Mouse (Mus musculus) hematopoietic stem cell, adult 5-6 weeks (primary cell): ENCODE measurements at regions not wholly inside any gene's neighbourhood (a gene's known extent, or its start where the extent isn't known, plus 50 kb on each side); places are given as distances from the start of the nearest gene placed in this dataset.
A peak's percentile ranks its signal among the peaks of the same experiment; 100 is the strongest.

Source experiments
- ATAC-seq, 2 experiments: fragments of 125-278 bp in 1 of 2; replicated peaks in 1 of 2; 2 replicates each; pipeline ENCODE4 v1.8.0; 2016 to 2017; ENCODE audit warnings: inconsistent platforms in 2 of 2, mild to moderate bottlenecking in 2 of 2, moderate number of reproducible peaks in 2 of 2, low read depth in 1 of 2, moderate TSS enrichment in 1 of 2; ENCODE audit not compliant: low FRiP score in 2 of 2, poor library complexity in 2 of 2, severe bottlenecking in 2 of 2, insufficient read depth in 1 of 2, low TSS enrichment in 1 of 2

DNA sequence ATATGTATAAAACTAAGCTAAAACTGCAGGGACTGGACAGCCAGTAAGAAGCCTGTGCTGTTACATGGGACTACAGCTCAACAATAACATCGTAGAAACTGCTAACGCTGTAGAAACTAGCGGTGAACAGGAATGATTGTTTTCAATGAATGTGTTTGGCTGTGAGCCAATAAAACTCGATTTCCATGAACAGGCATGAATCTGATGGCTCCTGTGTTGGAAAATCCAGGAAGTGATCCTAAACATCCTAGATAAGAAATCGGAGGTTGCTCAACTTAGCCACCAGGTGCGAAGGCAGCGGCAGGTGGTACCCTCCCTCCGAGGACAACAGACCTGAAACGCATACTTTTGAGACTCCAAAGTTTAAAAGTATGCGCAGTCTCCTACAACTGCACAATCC, 186.0 kb upstream of the Klf7 start:
- ATAC-seq: no peak; a peak in 1 of 4 replicates

DNA sequence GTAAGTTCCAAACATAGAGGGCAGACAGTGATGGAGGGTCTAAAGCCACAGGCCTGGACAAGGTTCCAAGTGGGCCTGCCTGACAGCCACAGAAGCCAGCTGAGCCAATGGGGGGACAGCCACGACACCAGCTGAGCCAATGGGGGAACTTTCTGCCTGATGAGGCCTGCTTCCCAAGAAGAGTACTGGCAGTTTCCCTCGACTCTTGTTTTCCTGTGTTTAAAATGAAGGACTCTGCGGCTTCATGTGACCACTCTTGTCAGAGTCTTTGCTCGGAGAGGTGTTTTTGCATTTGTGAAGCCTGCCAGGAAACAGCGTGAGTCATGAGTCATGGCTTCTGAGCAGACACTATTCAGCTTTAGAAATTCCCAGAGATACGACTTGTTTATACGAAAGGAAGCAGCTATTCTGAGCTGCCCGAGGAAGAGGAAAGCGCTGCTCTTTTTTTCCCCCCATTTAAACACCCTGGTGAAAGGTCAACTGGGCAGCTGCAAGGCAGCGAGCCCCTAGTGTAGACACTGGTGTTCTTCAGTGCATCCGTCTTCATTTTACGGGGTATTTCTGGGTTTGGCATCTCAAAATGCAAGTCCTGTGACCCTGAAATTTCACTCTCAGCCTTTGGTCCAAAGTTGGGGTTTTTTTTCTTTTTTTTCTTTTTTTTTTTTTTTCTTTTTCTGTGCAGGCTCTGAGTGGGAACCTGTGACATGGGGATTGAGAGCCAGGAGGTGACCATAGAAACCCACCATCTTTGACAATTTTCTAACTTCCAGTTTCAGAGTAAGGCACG, 183.5 kb upstream of the Klf7 start:
- peak; percentile 38 to 46 for ATAC-seq

DNA sequence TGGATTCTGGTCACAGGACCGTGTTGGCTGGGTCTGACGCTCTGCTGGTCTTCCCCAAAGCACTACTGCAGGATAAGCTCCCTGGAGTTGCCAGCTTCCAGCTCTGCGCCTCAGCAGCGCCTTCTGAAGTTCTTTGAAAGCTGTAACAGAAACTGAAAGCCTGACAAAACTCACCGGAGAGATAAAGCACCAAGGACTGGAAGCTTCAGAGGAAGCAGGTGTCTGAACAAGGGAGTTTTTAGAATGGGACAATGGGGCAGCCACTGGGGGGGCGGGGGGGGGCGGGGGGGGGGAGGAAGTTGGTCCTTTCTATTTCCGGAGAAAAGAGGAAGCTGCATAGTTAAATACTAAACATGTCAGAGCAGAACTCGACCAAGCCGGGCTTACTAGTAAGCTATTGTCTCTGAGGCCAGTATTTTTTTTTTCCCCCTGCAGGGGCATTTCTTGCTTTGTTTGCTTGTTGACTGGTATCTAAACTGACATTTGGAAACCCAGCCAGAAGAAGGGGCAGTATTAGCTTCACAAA, 180.8 kb upstream of the Klf7 start:
- peak; percentile 55 to 65 for ATAC-seq

DNA sequence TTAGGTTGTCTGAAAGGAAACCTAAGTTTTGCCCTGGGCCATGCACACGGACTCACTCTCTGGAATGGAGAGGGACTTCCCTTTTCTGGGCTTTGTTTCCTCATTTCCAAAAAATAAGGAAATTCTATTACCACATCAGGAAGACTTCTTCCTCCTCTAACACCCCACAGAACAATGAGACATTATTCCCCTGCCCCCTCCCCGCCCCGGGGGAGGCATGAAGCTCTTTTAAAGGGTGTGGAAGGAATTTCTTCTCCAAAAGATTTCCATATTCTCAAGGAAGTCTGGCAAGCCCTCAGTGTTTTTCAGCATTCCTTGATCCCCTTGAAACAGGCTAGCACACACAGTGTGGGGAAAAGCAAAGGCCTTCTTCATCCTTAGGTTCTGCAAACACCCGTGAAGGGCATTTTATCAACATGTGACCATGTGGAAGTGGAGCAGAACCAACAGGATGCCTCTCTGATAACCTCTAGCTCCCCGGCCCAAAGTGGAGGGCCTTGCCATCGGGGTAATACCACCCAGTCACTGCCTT, 179.5 kb upstream of the Klf7 start:
- ATAC-seq: peak in 1 of 2 experiments; percentile 30; a peak in 1 of 4 replicates

DNA sequence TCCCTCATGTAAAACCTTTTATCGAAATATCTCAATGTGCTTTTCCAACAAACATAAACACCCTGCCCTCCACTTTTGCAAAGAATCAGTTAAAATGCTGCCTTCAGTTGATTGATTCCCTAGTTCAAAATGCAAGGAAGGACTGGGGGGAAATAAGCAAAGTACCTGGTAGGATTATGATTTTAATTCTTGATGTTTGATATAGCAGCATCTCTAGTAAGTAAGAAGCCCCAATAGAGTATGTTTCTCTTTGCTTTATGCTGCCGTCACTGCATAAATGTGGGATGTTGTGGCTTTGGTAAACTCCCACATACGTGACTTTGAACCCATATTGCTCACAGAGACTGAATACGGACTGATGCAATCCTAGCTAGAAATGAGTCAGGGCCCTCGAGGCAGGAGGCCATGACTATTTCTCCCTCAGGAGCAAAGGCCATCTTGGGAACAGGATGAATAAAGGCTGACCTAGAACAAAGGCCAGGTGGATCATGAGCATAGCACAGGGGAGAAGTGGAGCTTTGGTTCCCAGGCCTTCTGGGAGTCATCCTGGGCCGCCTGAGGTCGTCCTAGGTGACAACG, 179.0 kb upstream of the Klf7 start:
- no peak for ATAC-seq

DNA sequence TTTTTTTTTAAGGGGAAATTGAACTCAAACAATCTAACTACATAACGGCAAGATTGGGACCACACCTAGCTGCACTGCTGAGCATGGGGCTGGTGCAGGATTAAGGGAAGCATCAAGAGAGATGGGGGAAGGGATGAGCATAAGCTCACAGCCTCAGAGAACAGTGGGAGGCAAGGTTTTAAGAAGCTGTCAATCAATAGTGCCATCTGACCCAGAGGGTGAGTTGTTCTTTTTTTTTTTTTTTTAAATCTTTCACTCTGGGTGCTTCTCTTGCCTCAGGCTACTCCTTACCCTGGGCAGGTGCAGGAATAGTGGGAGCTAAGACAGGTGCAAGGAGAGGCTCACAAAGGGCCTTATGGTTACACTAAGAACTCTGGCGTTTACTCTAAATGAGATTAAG, 176.9 kb upstream of the Klf7 start:
- ATAC-seq: no peak

DNA sequence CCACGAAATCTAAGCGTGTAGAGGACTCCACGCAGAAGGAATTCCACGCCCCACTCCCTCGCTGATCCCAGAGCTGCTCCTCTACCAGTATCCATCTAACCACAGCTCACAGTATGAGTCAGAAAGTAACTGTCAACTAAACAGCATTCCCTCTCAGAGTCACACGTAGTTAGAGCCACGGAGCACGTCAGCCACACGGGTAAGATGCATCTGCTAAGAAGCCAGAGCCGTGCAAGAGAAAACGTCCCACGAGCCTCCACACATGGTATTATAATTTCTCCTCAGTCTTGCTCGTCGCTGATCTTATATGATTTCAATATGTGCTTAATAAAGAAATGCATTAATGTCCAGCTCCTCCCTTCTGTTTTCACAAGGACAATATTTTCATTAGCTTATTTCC, 176.1 kb upstream of the Klf7 start:
- ATAC-seq: no peak

DNA sequence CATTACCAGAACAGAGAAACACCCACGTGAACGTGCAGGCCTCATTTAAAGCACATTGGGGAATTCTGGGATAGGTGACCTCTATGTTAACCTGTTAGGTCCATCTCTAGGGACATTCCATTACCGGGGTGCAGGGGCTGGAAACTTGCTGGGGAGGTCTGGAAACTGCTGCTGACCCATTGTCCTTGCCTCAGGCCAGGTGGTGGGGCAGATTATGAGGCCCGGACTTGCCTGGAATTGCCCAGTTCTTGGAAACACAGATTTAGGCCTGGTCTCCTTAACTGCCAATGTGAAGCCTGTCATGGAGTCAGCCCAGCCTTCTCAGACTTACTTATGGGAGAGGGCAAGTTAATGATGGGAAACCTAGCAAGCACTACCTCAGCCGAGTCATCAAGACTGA, 175.3 kb upstream of the Klf7 start:
- no peak for ATAC-seq

DNA sequence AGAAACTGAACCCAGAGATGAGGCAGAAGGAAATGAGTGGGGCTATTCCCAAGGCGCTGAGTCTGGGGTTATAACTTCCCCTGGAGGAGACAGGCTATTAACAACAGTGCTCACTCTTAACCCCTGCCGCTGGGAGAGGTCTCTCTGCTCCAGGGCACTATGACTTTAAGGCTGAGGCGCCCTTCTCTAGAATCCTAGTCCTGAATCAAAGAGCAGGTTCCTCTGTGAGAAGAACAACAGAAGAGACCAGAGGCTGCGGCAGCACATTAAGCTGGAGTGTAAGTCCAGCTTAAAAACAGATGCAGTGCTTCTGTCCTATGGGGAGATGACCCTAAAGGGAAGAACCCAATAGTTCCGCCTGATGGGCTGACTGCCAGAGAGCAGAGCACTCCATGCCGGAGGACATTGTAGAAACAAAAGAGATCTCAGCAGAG, 173.4 kb upstream of the Klf7 start:
- ATAC-seq: no peak

DNA sequence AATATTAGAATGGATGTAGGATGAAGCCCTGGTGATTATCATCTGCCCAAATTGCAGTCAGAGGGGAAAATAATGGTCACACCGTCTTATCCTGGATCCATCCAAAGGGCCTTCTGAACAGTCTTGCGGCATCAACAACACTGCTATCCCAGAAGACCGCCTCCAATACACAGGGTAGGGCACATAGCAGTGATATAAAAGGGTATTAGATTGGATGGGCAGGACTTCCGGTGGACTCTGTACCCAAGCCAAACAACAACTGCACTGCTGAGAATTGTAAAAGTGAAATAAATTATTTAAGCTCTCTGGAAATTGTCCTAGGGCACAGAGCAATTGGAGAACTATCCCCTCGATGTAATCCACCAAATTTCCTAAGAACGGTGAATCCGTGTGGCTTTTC, 173.0 kb upstream of the Klf7 start:
- ATAC-seq: no peak

DNA sequence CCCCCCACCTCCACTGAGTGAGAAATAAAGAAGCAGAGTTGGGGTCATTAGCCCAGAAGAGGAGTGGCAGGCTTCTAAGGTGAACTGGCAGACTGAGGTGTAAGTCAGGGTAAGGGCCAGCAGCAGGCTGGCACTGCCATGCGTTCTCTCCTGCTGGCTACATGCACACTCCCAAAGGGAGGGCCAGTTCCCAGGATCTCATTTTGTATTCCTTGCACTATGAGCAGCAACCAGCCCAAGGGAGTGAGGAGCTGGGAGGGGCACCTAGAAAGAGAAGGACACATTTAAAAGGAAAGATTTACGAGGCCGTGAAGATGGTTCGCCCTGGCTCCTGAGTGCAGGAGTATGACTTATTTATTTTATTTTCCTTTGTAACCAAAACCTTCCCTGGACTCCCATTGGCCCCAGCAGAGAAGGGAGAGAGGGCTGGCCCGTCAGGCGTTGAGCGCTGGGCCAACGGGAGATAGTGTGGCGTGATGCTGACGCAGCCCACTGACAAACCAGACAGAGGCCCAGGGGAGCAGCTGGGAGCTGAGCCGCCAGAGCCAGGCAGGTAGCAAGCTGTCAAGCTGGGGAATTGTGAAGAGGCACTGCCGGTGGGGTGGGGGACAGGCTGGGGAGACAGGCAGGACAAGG, 166.8 kb upstream of the Klf7 start:
- ATAC-seq: no peak

DNA sequence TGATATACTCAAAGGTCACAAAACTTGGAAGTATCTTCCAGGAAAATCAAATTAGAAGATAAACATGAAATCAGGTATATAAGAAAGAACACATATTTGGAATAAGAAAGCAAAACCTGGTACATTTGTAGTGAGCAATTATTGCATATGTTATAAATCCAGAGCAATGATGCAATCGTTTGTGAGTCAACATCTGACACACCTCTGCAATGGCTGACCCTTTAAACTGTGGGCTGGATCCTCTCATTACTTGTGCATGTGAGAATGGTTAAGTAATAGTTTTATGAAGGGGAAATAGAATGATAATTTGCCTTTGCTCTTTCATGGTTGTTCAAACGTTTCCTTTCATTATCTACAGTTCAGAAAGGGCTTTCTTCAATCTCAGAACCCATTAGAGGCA, 165.0 kb upstream of the Klf7 start:
- no peak for ATAC-seq

DNA sequence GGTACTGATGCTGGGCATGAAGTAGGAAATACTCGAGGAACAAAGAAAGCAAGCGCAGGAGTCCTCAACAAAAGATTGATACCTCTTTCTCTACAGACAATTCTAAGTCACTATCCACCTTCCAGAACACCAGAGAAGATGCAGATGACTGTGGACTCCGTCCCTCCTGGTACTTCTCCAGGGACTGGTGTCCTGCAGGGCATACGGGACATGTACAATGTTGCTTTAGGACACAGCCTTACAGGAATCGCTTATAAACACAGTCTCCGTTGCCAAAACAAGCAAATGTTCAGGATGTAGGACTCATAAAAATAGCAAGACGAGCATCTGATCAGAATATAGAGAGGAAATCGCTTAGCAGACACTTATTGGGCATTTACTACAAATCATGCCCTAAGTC, 162.6 kb upstream of the Klf7 start:
- no peak for ATAC-seq

DNA sequence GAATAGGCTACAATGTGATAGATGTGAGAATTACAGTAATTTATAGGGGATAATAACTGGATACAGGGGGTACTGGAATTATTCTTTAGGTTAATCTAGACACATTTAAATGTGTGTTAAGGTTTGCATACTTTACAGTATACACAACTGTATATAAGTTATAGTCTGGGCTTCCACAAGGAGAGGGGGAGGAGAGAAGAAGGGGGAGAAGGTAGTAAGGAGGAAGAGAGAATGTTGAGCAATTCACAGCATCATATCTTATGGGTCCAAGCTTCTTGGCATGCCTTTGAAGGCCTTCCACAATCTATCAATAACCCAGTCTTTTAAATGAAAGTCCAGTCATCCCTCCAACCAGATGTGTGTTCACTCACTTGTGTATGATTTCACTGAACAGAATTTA, 153.8 kb upstream of the Klf7 start:
- no peak for ATAC-seq

DNA sequence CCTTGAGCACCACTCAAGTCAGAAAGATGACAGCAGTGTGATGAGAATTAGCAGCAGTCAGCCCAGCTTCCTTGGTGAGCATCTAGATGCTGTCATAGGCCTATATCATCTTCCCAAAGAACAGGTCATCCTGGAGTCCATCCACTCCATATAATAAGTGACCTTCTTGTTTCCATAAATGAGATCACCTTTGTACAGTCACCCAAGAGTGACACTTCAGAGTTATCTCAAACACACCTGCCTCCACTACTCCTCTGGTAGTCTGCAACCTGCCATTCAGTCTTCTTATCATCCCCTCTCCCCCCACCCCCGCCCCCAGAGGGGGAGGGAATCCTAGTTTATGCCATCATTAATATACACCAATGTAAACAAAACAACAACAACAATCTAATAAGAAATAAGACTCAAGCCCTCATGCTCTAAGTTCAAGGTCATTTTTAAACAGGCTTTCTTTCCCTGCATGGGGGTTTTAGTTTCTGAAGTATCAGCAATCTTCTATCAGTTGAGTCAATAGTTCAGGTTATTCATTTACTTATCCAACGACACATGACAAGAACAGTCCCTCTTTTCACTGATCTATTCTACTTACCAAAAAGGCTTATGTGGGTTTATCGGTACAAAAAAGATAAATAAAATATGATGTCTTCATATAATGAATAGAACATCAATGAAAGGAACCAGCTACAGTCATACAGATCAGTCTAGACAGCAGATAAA, 153.2 kb upstream of the Klf7 start:
- no peak for ATAC-seq

DNA sequence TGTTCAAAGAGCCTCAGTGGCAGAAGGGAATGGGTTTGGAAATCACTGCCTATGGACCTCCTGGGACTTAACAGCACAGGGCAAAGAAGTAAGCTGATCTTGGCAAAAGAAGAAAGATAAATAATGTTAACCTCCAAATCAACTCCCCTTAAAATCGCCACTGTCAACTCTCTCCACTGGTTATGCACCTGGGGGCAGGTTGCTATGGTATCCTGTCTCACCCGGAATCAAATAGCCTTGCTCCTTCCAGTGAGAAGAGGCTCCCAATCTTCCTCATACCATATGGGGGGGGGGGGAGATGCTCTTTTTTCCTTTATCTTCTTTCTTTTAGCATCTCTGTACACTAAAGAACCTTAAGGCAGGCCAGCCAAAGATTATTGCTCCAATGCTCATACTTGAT, 135.2 kb upstream of the Klf7 start:
- ATAC-seq: no peak

DNA sequence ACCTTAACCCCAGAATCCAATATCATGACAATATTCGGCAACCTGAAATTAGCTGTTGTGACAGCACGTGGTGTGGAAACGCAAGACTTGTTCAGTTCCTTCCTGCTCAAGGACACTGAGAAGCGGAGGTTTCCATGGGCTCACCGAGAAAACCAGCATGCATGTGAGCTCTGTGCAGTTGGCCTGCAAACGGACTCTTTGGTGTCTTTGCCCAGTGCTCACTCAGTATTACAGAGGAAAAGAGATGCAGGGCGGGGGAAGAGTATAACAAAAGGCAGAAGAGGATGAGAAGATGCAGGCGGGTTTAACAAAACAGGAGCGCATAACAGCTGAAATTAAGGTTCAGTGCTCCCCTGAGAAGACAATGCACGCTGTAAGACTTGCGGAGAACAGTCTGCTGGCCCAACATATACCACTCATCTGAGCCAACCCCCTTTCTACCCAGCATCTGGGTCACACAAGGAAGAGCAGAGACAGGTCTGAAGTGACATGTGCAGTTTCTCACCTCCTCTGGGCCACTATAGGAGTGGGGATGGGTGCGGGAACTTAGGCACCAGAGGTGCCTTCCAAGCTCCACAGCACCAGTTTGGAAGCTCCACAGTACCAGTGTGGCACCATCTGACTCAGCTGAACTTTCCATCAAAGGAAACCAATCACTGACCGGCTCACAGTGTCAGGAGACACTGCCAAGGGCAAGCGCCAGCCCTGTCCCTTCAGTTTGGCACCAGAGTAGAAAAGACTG, 133.6 kb upstream of the Klf7 start:
- no peak; a peak in 1 of 4 replicates for ATAC-seq
